Mouse (Mus musculus) left cerebral cortex, postnatal 14 days (tissue): ENCODE results near the gene Atf7ip. TPM values are rescaled to one million over a fixed set of nuclear protein-coding genes. Genes with fewer than 3 reads are reported as not detected.

Source experiments
- DNase-seq, 2 experiments: peaks; one replicate each; pipeline ENCODE4 v3.0.0; 2021 to 2022; ENCODE audit warnings: low spot score in 2 of 2, mixed read lengths in 1 of 2
- intact Hi-C: fragments of 180-260 bp; cut with DNase I; formaldehyde crosslinking; loops from one replicate; pipeline ENCODE4 v1.15.1; 2025
- total RNA-seq, 2 experiments: library from RNA; stranded (reverse); gene quantifications; 2 replicates each; pipeline ENCODE4 v1.2.3; 2021

Atf7ip gene
- total RNA-seq, 2 experiments from 2014 or later: 118 to 122 TPM

- DNase-seq: no peak
- intact Hi-C loops: loop anchor here (10.0 kb wide), 1 partner anchor 189 kb away; no protein-coding TSS in a partner anchor
Measured at GRCm38 (mm10) chr6:136614156-136614555, 108.2 kb downstream of the Atf7ip start.

GRCm38 (mm10) chr6:136620361-136621139 lies 114.6 kb downstream of the Atf7ip start:
- DNase-seq: peak; percentile 86 to 91
- intact Hi-C loops: loop anchor here (2.0 kb wide), 1 partner anchor 122 kb away; no protein-coding TSS in a partner anchor

GRCm38 (mm10) chr6:136625421-136625820 lies 119.5 kb downstream of the Atf7ip start:
- intact Hi-C loops: no loop called here
- DNase-seq: no peak

GRCm38 (mm10) chr6:136629639-136630038 lies 123.7 kb downstream of the Atf7ip start:
- intact Hi-C loops: loop anchor here (10.0 kb wide), 1 partner anchor 355 kb away; no protein-coding TSS in a partner anchor
- DNase-seq: no peak

- no peak for DNase-seq
- intact Hi-C loops: loop anchor here (10.0 kb wide), 1 partner anchor 353 kb away; no protein-coding TSS in a partner anchor
Measured at GRCm38 (mm10) chr6:136631519-136631918, 125.6 kb downstream of the Atf7ip start.

GRCm38 (mm10) chr6:136631945-136632534 lies 126.1 kb downstream of the Atf7ip start:
- no peak for DNase-seq
- intact Hi-C loops: loop anchor here (10.0 kb wide), 1 partner anchor 353 kb away; no protein-coding TSS in a partner anchor

- intact Hi-C loops: loop anchor here (10.0 kb wide), 1 partner anchor 352 kb away; no protein-coding TSS in a partner anchor
- no peak for DNase-seq
Measured at GRCm38 (mm10) chr6:136633154-136633553, 127.2 kb downstream of the Atf7ip start.

- DNase-seq: no peak
- intact Hi-C loops: loop anchor here (10.0 kb wide), 1 partner anchor 351 kb away; no protein-coding TSS in a partner anchor
Measured at GRCm38 (mm10) chr6:136633719-136634118, 127.8 kb downstream of the Atf7ip start.

- intact Hi-C loops: loop anchor here (10.0 kb wide), 1 partner anchor 350 kb away; no protein-coding TSS in a partner anchor
- no peak for DNase-seq
Measured at GRCm38 (mm10) chr6:136634982-136635381, 129.0 kb downstream of the Atf7ip start.

GRCm38 (mm10) chr6:136644171-136644570 lies 138.2 kb downstream of the Atf7ip start:
- intact Hi-C loops: no loop called here
- DNase-seq: peak in 1 of 2 experiments; percentile 20

GRCm38 (mm10) chr6:136645754-136646153 lies 139.8 kb downstream of the Atf7ip start:
- intact Hi-C loops: no loop called here
- no peak for DNase-seq

GRCm38 (mm10) chr6:136646207-136646606 lies 140.2 kb downstream of the Atf7ip start:
- DNase-seq: no peak
- intact Hi-C loops: no loop called here

GRCm38 (mm10) chr6:136647455-136647861 lies 141.5 kb downstream of the Atf7ip start:
- DNase-seq: no peak
- intact Hi-C loops: no loop called here

- intact Hi-C loops: no loop called here
- DNase-seq: no peak
Measured at GRCm38 (mm10) chr6:136650664-136651063, 144.7 kb downstream of the Atf7ip start.

GRCm38 (mm10) chr6:136653331-136653730 lies 147.4 kb downstream of the Atf7ip start:
- no peak for DNase-seq
- intact Hi-C loops: no loop called here

GRCm38 (mm10) chr6:136654470-136654869 lies 148.5 kb downstream of the Atf7ip start:
- intact Hi-C loops: no loop called here
- no peak for DNase-seq

GRCm38 (mm10) chr6:136655786-136656185 lies 149.8 kb downstream of the Atf7ip start:
- intact Hi-C loops: no loop called here
- no peak for DNase-seq

- intact Hi-C loops: no loop called here
- DNase-seq: no peak
Measured at GRCm38 (mm10) chr6:136658303-136658702, 152.3 kb downstream of the Atf7ip start.

- DNase-seq: no peak
- intact Hi-C loops: no loop called here
Measured at GRCm38 (mm10) chr6:136659226-136659625, 153.3 kb downstream of the Atf7ip start.
